Mouse (Mus musculus) hindbrain, embryonic 13.5 days (tissue): Measurements from ENCODE around the gene Dbf4. TPM values are rescaled to one million over a fixed set of nuclear protein-coding genes. Genes with fewer than 3 reads are reported as not detected.

Source experiments
- ATAC-seq: fragments of 200-750 bp; cut with Nextera tagmentation; 2 replicates; pipeline ENCODE4 v1.8.0; 2017; ENCODE audit warnings: moderate TSS enrichment; ENCODE audit not compliant: low FRiP score
- H3K27ac ChIP-seq: fragments of 300-500 bp; sonication (generic); 2 replicates; pipeline ENCODE4 v1.5.1; 2015; ENCODE audit warnings: inconsistent platforms, mild to moderate bottlenecking, moderate library complexity
- H3K27me3 ChIP-seq: fragments of 300-500 bp; sonication (generic); 2 replicates; pipeline ENCODE4 v1.6.1; 2015; ENCODE audit warnings: mild to moderate bottlenecking, inconsistent platforms
- H3K36me3 ChIP-seq: fragments of 300-500 bp; sonication (generic); 2 replicates; pipeline ENCODE4 v1.6.1; 2015; ENCODE audit warnings: mild to moderate bottlenecking, inconsistent platforms
- H3K4me1 ChIP-seq: fragments of 300-500 bp; sonication (generic); replicated peaks from 2 replicates; pipeline ENCODE4 v1.6.1; 2015; ENCODE audit warnings: inconsistent platforms
- H3K4me2 ChIP-seq: fragments of 300-500 bp; sonication (generic); 2 replicates; pipeline ENCODE4 v1.6.1; 2015; ENCODE audit warnings: inconsistent platforms, mild to moderate bottlenecking, moderate library complexity
- H3K4me3 ChIP-seq: fragments of 300-500 bp; sonication (generic); 2 replicates; pipeline ENCODE4 v1.5.1; 2015; ENCODE audit warnings: mild to moderate bottlenecking, inconsistent platforms
- H3K9ac ChIP-seq: fragments of 300-500 bp; sonication (generic); 2 replicates; pipeline ENCODE4 v1.6.1; 2015; ENCODE audit warnings: mild to moderate bottlenecking, inconsistent platforms
- H3K9me3 ChIP-seq: fragments of 300-500 bp; sonication (generic); 2 replicates; pipeline ENCODE4 v1.6.1; 2016; ENCODE audit warnings: inconsistent platforms
- WGBS: fragments of 180-500 bp; shearing (Covaris S2); methylation state at CpG from one replicate; pipeline ENCODE4 v1.1.7; 2015; 5-methylcytosine and 5-hydroxymethylcytosine counted together
- polyA plus RNA-seq: library from polyadenylated mRNA; unstranded; fragments of >200 nt; fragmentation: Nextera tagmentation; extraction: Ambion mirVana; gene quantifications from 2 replicates; pipeline ENCODE4 v1.2.1, GENCODE M21; 2015

Dbf4 gene
- polyA plus RNA-seq, 1 experiment from 2014 or later: 16.5 TPM

GRCm38 (mm10) chr5:8408746-8409145 lies 13.8 kb downstream of the Dbf4 start:
- H3K27ac ChIP-seq: no peak overlapping the region
- peaks cover 26% of the 10 kb centered on the region for H3K36me3 ChIP-seq
- no peak overlapping the region for H3K4me3 ChIP-seq
- no peak overlapping the region for H3K9ac ChIP-seq
- H3K9me3 ChIP-seq: no peaks in the 10 kb centered on the region
- no peaks in the 10 kb centered on the region for H3K27me3 ChIP-seq
- no peak for ATAC-seq
- WGBS: 91% methylated on average over 4 of the region's 4 CpGs
- H3K4me2 ChIP-seq: no peak overlapping the region
- no peaks in the 10 kb centered on the region for H3K4me1 ChIP-seq

- Histone ChIP-seq H3K4me3 (no peak overlapping the region), H3K9me3 (no peaks in the 10 kb centered on the region), H3K9ac (no peak overlapping the region), H3K27ac (no peak overlapping the region), H3K4me1 (no peaks in the 10 kb centered on the region), H3K4me2 (no peak overlapping the region), H3K27me3 (no peaks in the 10 kb centered on the region), H3K36me3 (peaks cover 27% of the 10 kb centered on the region)
- no peak for ATAC-seq
- WGBS: 93% methylated on average over 13 of the region's 13 CpGs
Observed at GRCm38 (mm10) chr5:8397587-8398249, 24.8 kb downstream of the Dbf4 start.

GRCm38 (mm10) chr5:8393891-8394583 lies 28.5 kb downstream of the Dbf4 start:
- no peaks in the 10 kb centered on the region for H3K4me1 ChIP-seq
- 87% methylated on average over 1 of the region's 1 CpGs for WGBS
- H3K9me3 ChIP-seq: no peaks in the 10 kb centered on the region
- H3K27me3 ChIP-seq: no peaks in the 10 kb centered on the region
- no peak overlapping the region for H3K4me3 ChIP-seq
- peaks cover 15% of the 10 kb centered on the region for H3K36me3 ChIP-seq
- H3K9ac ChIP-seq: no peak overlapping the region
- no peak overlapping the region for H3K27ac ChIP-seq
- H3K4me2 ChIP-seq: no peak overlapping the region
- ATAC-seq: no peak

GRCm38 (mm10) chr5:8374297-8374906 lies 48.1 kb downstream of the Dbf4 start:
- no peaks in the 10 kb centered on the region for H3K27me3 ChIP-seq

GRCm38 (mm10) chr5:8373415-8373814 lies 49.1 kb downstream of the Dbf4 start:
- Histone ChIP-seq H3K27me3 (no peaks in the 10 kb centered on the region), H3K27ac (no peak overlapping the region), H3K4me1 (no peaks in the 10 kb centered on the region), H3K4me3 (no peak overlapping the region), H3K4me2 (no peak overlapping the region), H3K9ac (no peak overlapping the region), H3K36me3 (no peaks in the 10 kb centered on the region), H3K9me3 (no peaks in the 10 kb centered on the region)
- ATAC-seq: no peak
- WGBS: 81% methylated on average over 4 of the region's 4 CpGs

More at GRCm38 (mm10) chr5:8374297-8374906, 48.1 kb downstream of the Dbf4 start:
- 81% methylated on average over 5 of the region's 5 CpGs for WGBS
- Histone ChIP-seq H3K36me3 (no peaks in the 10 kb centered on the region), H3K9ac (no peak overlapping the region), H3K4me2 (no peak overlapping the region), H3K4me1 (no peaks in the 10 kb centered on the region), H3K9me3 (no peaks in the 10 kb centered on the region), H3K4me3 (no peak overlapping the region), H3K27ac (no peak overlapping the region)
- ATAC-seq: no peak

- no peak overlapping the region for H3K4me3 ChIP-seq
Observed at GRCm38 (mm10) chr5:8368781-8369180, 53.7 kb downstream of the Dbf4 start.

GRCm38 (mm10) chr5:8368328-8368692 lies 54.2 kb downstream of the Dbf4 start:
- H3K4me3 ChIP-seq: peak overlapping the region; percentile 86
- peaks cover 11% of the 10 kb centered on the region for H3K4me1 ChIP-seq
- H3K27ac ChIP-seq: peak overlapping the region; percentile 94
- peak overlapping the region; percentile 92 for H3K9ac ChIP-seq
- no peaks in the 10 kb centered on the region for H3K27me3 ChIP-seq
- H3K9me3 ChIP-seq: no peaks in the 10 kb centered on the region
- 41% methylated on average over 7 of the region's 7 CpGs for WGBS
- no peak for ATAC-seq
- H3K36me3 ChIP-seq: 0 out of 2 replicates have a peak, but pooled peaks cover 2% of the 10 kb centered on the region
- H3K4me2 ChIP-seq: peak overlapping the region; percentile 73

More at GRCm38 (mm10) chr5:8368781-8369180, 53.7 kb downstream of the Dbf4 start:
- H3K4me2 ChIP-seq: no peak overlapping the region
- H3K36me3 ChIP-seq: 0 out of 2 replicates have a peak, but pooled peaks cover 2% of the 10 kb centered on the region
- WGBS: 86% methylated on average over 5 of the region's 5 CpGs
- H3K27ac ChIP-seq: no peak overlapping the region
- ATAC-seq: no peak
- H3K9me3 ChIP-seq: no peaks in the 10 kb centered on the region
- H3K4me1 ChIP-seq: peaks cover 11% of the 10 kb centered on the region
- no peaks in the 10 kb centered on the region for H3K27me3 ChIP-seq
- no peak overlapping the region for H3K9ac ChIP-seq

- ATAC-seq: peak; percentile 96
- H3K27me3 ChIP-seq: no peaks in the 10 kb centered on the region
- peak within 1 kb of the TSS; percentile 86 for H3K4me3 ChIP-seq
- H3K9ac ChIP-seq: peak within 1 kb of the TSS; percentile 92
- WGBS: under 1% methylated on average over 53 of the region's 55 CpGs
- H3K27ac ChIP-seq: peak within 1 kb of the TSS; percentile 94
- peak within 1 kb of the TSS; percentile 73 for H3K4me2 ChIP-seq
- H3K9me3 ChIP-seq: no peaks in the 10 kb centered on the region
- 0 out of 2 replicates have a peak, but pooled peaks cover 2% of the 10 kb centered on the region for H3K36me3 ChIP-seq
- peaks cover 11% of the 10 kb centered on the region for H3K4me1 ChIP-seq
Observed at GRCm38 (mm10) chr5:8367614-8368327, 54.7 kb downstream of the Dbf4 start, which contains the start of gene Adam22. Gene Adam22 (minus strand): TSS chr5:8368160.

GRCm38 (mm10) chr5:8366771-8367613 lies 55.5 kb downstream of the Dbf4 start:
- H3K4me1 ChIP-seq: peaks cover 11% of the 10 kb centered on the region
- WGBS: 2% methylated on average over 24 of the region's 25 CpGs

GRCm38 (mm10) chr5:8362361-8362760 lies 60.2 kb downstream of the Dbf4 start:
- no peak overlapping the region for H3K4me3 ChIP-seq
- no peak overlapping the region for H3K9ac ChIP-seq
- no peaks in the 10 kb centered on the region for H3K27me3 ChIP-seq
- H3K27ac ChIP-seq: no peak overlapping the region
- H3K36me3 ChIP-seq: peaks cover 12% of the 10 kb centered on the region; the same call in 1 of the 2 replicates
- H3K4me1 ChIP-seq: peaks cover 14% of the 10 kb centered on the region
- H3K9me3 ChIP-seq: no peaks in the 10 kb centered on the region
- ATAC-seq: no peak
- 65% methylated on average over 1 of the region's 1 CpGs for WGBS
- no peak overlapping the region for H3K4me2 ChIP-seq

More at GRCm38 (mm10) chr5:8366771-8367613, 55.5 kb downstream of the Dbf4 start:
- H3K27me3 ChIP-seq: no peaks in the 10 kb centered on the region
- peak overlapping the region; percentile 73 for H3K4me2 ChIP-seq
- no peaks in the 10 kb centered on the region for H3K9me3 ChIP-seq
- ATAC-seq: peak; percentile 78
- peak overlapping the region; percentile 92 for H3K9ac ChIP-seq
- peak overlapping the region; percentile 86 for H3K4me3 ChIP-seq
- 0 out of 2 replicates have a peak, but pooled peaks cover 2% of the 10 kb centered on the region for H3K36me3 ChIP-seq
- peak overlapping the region; percentile 94 for H3K27ac ChIP-seq

GRCm38 (mm10) chr5:8357677-8358076 lies 64.8 kb downstream of the Dbf4 start:
- no peak overlapping the region for H3K4me2 ChIP-seq

More at GRCm38 (mm10) chr5:8357677-8358076, 64.8 kb downstream of the Dbf4 start:
- no peak overlapping the region for H3K9ac ChIP-seq
- 0 out of 2 replicates have a peak overlapping the region, but pooled peaks have one; percentile 41 for H3K27ac ChIP-seq
- peaks cover 14% of the 10 kb centered on the region for H3K36me3 ChIP-seq
- H3K4me3 ChIP-seq: no peak overlapping the region
- 79% methylated on average over 8 of the region's 8 CpGs for WGBS
- no peaks in the 10 kb centered on the region for H3K27me3 ChIP-seq
- peaks cover 13% of the 10 kb centered on the region; the same call in 1 of the 2 replicates for H3K4me1 ChIP-seq
- no peak for ATAC-seq
- H3K9me3 ChIP-seq: no peaks in the 10 kb centered on the region
